Mouse (Mus musculus) spleen, adult 2 months (tissue): ENCODE results near the gene Ntrk2.

Experiments
- CTCF ChIP-seq: fragments of 200-500 bp; IDR thresholded peaks from 2 replicates; pipeline ENCODE4 v1.5.1; 2011; ENCODE audit warnings: mild to moderate bottlenecking, inconsistent platforms; ENCODE audit not compliant: insufficient read depth, insufficient read length, insufficient replicate concordance; ENCODE audit errors: extremely low read depth
- POLR2A ChIP-seq: fragments of 200-500 bp; IDR thresholded peaks from 2 replicates; pipeline ENCODE4 v1.6.1; 2011; ENCODE audit warnings: low read depth, low read length, inconsistent platforms

DNA sequence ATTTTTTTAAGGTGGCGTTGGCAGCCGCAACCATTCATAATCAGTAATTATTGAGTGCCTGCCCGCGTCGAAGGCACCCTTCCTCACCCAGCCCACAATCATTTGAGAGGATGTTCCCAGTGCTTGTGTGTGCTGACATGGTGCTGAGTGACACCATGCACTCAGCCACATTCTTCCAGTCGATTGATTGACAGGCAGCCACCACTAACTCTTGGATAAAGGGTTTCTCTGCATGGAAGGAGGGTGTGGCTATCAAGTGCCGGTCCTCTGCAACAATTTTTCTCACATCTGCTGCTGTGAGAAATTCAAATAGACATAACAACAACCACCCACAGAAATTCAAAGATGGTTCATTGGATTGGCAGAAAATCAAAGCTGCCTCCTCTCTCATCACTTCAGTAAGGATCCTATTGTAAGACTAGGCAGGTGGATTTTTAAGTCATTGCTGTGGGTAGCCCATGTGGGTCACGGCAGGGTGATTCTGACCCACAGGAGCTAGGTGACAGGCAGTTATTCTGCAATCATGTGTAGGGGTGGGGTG is 148.9 kb downstream of the Ntrk2 start:
- no peak for TF ChIP-seq POLR2A
- no peak for TF ChIP-seq CTCF
